Mouse (Mus musculus): ENCODE data around the gene Gm4846. TPM values are rescaled to one million over a fixed set of nuclear protein-coding genes. Genes with fewer than 3 reads are reported as not detected.
"Not testable (repeated sequence)": the region's sequence is repeated elsewhere in the genome, so short reads cannot be mapped to it uniquely, and the experiment has no call there.

The Gm4846 gene
- total RNA-seq (2021): under 1 TPM in 1 of 2 experiments, not detected in 1; 0.17 TPM
- long read RNA-seq, experiment 1: 0 reads
- long read RNA-seq, experiment 2: 0 reads

DNA sequence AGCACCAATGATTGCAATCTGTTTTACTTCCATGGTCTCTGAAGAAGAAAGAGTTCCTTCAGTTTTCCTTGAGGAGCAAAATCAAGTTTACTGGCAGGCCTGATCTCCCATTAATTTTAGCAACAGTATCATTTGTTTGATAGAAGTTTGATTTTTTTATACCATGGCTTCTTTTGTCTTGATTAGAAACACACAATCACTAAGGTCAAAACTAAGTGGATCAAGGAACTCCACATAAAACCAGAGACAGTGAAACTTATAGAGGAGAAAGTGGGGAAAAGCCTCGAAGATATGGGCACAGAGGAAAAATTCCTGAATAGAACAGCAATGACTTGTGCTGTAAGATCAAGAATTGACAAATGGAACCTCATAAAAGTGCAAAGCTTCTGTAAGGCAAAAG is at the start of gene Gm4846:
Gm4846 (minus strand) TSS at position 101 of the 400 bp plus-strand sequence.
- DNase-seq (ENCODE audit: low spot score in 2 of 2): not testable (repeated sequence)

DNA sequence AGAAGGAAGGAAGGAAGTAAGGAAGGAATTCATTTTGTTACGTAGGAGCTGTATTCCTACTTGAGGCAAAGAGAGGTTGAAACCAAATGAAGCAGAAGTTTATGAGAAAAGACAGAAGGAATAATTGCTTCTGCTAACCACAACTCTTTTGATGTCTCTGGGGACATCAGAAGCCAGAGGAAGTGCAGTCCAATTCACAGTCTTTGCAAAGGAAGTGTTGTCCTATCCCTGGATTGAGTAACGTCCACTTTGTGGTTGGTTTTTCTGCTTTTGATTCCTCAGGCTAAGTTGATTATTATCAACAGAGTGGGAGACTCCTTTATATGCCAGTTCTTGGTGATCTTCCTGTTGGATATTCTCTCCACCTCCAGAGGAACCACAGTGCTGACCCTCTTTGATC is 34.1 kb upstream of the Gm4846 start:
- not testable (repeated sequence) for DNase-seq (ENCODE audit: low spot score in 2 of 2)

DNA sequence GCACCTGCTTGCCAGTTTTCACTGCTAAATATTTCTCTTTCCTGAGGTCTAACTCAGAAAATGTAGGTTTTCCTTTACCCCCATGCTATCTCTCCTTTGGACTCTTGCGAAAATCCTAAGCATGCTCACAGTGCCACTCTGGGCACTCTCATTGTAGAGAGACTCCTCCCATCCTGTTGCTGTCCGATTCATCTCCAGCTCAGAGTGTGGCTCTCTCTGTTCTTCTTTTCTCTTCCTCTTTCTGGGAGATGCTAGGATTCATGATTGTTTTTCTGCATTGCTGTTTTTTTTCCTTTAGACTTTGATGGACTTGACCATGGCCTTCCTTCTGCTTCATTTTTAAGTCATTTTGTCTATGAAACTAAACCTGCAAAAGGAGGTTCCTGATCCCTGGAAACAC is 27.3 kb upstream of the Gm4846 start:
- not testable (repeated sequence) for DNase-seq (ENCODE audit: low spot score in 2 of 2)

DNA sequence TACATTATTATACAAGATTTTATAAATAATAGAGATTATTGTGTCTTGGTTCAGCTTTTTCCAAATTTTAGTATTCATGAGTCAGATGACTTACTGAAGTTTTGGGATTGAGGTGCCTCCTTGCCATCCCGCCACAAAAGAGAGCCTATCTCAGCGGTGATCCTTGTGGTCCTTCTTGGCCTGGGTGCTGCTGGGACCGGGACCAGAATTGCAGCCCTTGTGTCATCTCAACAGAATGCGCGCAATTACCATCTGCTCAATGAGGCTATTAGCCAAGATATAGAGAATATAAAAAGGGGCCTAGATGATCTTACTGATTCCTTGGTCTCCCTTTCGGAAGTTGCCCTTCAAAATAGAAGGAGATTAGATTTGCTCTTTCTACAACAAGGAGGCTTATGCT is 22.2 kb upstream of the Gm4846 start:
- not testable (repeated sequence) for DNase-seq (ENCODE audit: low spot score in 2 of 2)

DNA sequence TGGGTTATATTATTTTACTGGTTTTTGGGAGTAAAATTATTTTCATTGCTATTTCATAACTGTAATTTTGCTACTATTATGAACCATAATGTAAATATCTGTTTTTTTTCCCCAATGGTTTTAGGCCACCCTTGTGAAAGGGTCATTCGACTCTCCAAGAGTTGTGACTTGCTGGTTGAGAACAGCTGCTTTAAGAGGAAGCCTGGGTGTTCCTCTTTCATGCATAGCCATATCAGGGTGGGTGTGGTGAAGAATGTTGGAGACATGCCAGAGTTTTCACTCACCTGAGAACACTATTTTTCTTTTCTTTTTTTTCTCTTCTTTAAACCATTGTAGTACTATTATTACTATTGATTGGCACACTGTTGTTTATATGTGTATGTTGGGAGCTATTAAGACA is 19.2 kb upstream of the Gm4846 start:
- DNase-seq (ENCODE audit: low spot score in 2 of 2): no peak

DNA sequence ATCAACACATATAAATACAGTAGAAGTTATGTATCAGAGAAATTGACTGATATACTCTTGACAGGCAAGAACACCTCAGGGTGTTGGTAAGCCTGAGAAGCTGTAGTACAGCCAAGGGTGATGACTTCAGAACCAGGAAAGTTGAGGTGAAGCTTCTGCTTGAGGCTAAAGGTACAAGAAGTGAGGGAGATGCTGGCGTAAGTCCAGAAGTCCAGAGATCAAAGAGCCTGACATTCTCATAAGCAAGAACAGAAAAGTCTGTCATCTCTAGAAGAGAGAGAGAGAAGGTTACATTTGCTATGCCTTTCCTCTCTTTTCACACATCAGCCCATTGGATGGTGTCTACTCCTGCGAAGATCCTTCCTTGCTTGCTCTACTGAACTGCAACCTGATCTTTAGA is 6.8 kb upstream of the Gm4846 start:
- not testable (repeated sequence) for DNase-seq (ENCODE audit: low spot score in 2 of 2)

DNA sequence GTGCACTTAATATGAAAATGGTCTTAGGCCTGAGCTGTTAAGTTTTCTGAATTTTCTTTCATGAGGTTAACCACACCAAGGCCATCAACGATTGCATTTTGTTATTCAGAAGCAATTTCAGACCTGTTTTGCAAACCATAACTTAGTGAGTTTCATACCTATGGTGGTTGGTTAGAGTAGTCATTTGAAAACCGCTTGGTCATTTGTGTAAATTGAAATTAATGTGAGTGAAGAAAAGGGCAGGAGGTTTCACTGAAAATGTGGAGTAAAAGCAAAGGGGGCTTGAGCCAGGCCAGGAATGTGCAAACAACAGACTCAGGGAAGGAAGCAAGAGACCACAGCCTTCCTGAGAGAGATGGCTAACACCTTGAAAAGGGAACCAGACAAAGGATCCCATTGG is 17.9 kb downstream of the Gm4846 start:
- no peak for DNase-seq (ENCODE audit: low spot score in 2 of 2)

DNA sequence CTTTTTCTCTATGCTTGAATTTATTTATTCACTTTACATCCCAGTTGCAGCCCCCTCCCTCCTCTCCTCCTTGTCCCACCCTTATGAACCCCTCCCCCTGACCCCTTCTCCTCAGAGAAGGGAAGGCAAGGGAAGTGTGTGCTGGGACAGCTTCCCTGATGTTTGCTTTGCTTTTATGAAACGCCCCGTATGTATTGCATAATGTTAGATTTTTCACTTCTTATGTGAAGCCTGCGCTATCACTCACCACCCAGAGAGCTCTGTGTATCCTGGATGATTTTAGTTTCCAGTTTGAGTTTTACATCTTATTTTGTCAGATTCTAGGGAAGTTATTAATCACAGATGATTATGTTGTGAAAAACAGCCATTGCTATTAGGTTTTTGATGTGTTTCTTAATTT is 30.2 kb downstream of the Gm4846 start:
- DNase-seq (ENCODE audit: low spot score in 2 of 2): no peak

DNA sequence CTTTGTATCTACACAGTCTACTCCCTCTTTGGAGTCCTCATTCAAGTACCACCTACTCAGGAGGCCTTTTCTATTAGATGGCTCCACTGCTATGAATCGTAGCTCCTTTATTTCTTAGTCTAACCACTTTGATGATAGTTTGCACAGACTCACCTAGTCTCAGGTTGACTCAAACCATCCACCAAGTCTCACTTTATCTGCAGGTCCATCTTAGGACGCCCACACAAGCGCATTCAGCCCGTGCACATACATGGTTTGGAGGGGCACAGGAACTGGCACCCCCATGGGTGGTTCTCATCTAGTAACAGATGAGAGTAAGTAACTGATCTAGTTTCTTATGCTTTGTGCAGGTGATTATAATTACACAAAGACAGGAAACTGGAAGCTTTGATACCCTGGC is 34.8 kb downstream of the Gm4846 start:
- no peak for DNase-seq (ENCODE audit: low spot score in 2 of 2)

DNA sequence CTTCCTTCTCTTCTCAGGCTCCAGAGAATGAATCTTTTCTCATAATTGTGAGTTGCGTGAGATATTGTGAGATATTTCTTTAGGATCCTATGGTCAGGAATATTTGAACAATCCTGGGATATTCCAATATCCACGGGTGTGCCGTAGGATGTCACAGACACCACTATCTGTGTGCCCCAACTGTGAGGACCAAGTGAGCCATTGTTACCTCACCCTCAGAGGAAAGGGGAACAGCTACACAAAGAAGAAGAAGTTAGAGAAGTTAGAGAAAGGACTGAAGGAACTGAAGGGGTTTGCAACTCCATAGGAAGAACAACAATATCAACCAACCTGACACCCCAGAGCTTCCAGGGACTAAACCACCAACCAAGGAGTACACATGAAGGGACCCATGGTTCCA is 55.4 kb downstream of the Gm4846 start:
- DNase-seq (ENCODE audit: low spot score in 2 of 2): no peak

DNA sequence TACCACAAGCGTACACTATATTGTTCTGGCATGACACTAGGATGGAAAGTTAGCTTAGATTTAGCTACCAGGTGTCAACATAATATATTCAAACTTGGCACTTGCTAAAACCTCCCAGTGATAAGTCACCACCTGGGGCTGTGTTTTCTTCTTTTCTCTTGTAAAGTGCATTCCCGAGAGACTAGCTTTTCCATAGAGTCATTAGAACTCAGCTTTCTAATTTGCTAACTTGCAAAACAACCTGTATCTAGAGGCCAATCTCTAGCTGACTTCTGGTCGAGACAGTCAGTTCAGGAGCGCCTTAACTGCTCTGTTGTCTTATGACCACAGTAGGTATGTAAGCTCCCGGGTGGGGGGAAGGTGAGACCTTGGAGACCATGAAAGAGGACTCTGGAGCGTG is 58.0 kb downstream of the Gm4846 start:
- DNase-seq (ENCODE audit: low spot score in 2 of 2): no peak

Other genes starting within 250 kb of the Gm4846 start
- 1 to 10 TPM; 3.9 to 7.8 TPM for gene Ildr2, start 243.4 kb downstream of the Gm4846 start, total RNA-seq (2021)
- 10 to 100 TPM; 27.1 to 30.0 TPM for gene Tada1, start 118.5 kb downstream of the Gm4846 start, total RNA-seq (2021)
- 10 to 100 TPM; 35.3 to 36.0 TPM for gene Pogk, start 87.7 kb downstream of the Gm4846 start, total RNA-seq (2021)
- not detected for gene Gm4847, start 150.1 kb upstream of the Gm4846 start, total RNA-seq (2021)
- gene Fmo9, start 184.3 kb upstream of the Gm4846 start, total RNA-seq (2021): not detected